ENCODE assay signal across 24 mouse cellular contexts in the genomic region with DNA sequence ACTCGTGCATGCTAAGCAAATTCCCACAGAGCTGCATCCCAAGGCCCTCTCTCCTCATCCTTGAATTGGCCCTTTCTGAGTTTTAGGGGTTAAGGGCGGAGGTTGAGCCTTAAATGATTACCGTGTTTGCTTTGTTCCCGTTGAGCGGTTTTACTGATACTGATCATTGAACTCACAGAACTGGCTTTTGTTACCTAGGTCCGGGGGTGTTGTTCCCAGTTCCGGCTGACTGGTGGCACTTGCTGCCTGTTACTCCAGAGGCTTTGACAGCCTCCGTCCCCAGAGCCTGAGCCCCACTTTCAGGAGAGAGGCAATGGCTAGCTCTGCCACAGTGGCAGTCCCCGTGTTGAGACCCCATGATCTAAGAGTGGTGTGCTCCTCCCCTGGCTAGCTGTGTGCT. TPM values are rescaled to one million over a fixed set of nuclear protein-coding genes. Genes with fewer than 3 reads are reported as not detected.
DNase-seq lines count a peak whose midpoint lies in the region; ATAC-seq and TF ChIP-seq lines count a peak whose summit lies in the region.
"Had no signal": no experiment of that assay in that cellular context is flagged by ENCODE, and none has a peak within 500 bp of the region (broad histone marks: within the 10 kb centered on the region; RNA-seq: fewer than 3 reads in every experiment).

No protein-coding gene starts in this region.

- peaks cover 16% of the 10 kb centered on the region for H3K4me1 ChIP-seq in kidney, adult 2 months (ENCODE audit: control insufficient read depth, insufficient read depth, low read length)
- H3K4me1 ChIP-seq in lung, embryonic 16.5 days (replicated peaks; ENCODE audit: control insufficient read depth, insufficient read depth, low read length), result peaks cover 18% of the 10 kb centered on the region
- H3K4me1 ChIP-seq in intestine, embryonic 16.5 days (ENCODE audit: control insufficient read depth, insufficient read depth, low read length), result peaks cover 30% of the 10 kb centered on the region
- H3K4me1 ChIP-seq in stomach, embryonic 14.5 days (ENCODE audit: control insufficient read depth, insufficient read depth, low read length), result peaks cover 24% of the 10 kb centered on the region

- H3K9me3 ChIP-seq in lung, embryonic 16.5 days (ENCODE audit: control insufficient read depth, low read length), result peaks cover 8% of the 10 kb centered on the region; the same call in 1 of the 2 replicates
- no peaks in the 10 kb centered on the region for H3K9me3 ChIP-seq in intestine, embryonic 16.5 days (ENCODE audit: control insufficient read depth, low read length)
- H3K9me3 ChIP-seq in stomach, embryonic 14.5 days (ENCODE audit: control insufficient read depth, low read depth, low read length), result no peaks in the 10 kb centered on the region
- H3K9me3 ChIP-seq: neural tube, embryonic 12.5 days had no signal

- no peak overlapping the region for H3K4me2 ChIP-seq in lung, embryonic 16.5 days (ENCODE audit: low read depth, low read length)
- H3K4me2 ChIP-seq in intestine, embryonic 16.5 days (ENCODE audit: low read depth, low read length), result no peak overlapping the region
- 0 out of 2 replicates have a peak overlapping the region, but pooled peaks have one; percentile 23 for H3K4me2 ChIP-seq in stomach, embryonic 14.5 days (replicated peaks; ENCODE audit: low read depth, low read length)
- H3K4me2 ChIP-seq: limb, embryonic 13.5 days; neural tube, embryonic 12.5 days had no signal

- no peak for ATAC-seq in lung, embryonic 16.5 days (ENCODE audit: low read depth)
- 0 out of 2 replicates have a peak, but pooled peaks have one; percentile 8 for ATAC-seq in intestine, embryonic 16.5 days
- ATAC-seq in stomach, embryonic 14.5 days (ENCODE audit: insufficient number of reproducible peaks, insufficient read depth, low FRiP score, low read depth), result peak; percentile 33; the same call in 1 of the 2 replicates
- ATAC-seq: activated CD4-positive, CD25-positive, alpha-beta regulatory T cell, adult 4 months; forebrain, embryonic 14.5 days; hindbrain, postnatal 0 days; Patski had no signal

- no peak overlapping the region for H3K4me3 ChIP-seq in kidney, adult 2 months (ENCODE audit: insufficient read depth, low read depth, low read length)
- no peak overlapping the region for H3K4me3 ChIP-seq in lung, embryonic 16.5 days (ENCODE audit: low read length)
- H3K4me3 ChIP-seq in intestine, embryonic 16.5 days (ENCODE audit: low read length), result no peak overlapping the region
- no peak overlapping the region for H3K4me3 ChIP-seq in stomach, embryonic 14.5 days (ENCODE audit: low read depth, low read length)
- H3K4me3 ChIP-seq: erythroblast, embryonic 14.5 days; layer of hippocampus, adult 2 months; left cerebral cortex, adult 2 months; limb, embryonic 13.5 days; neural tube, embryonic 12.5 days had no signal

- DNase-seq in kidney, adult 2 months, result peak; percentile 46
- no peak for DNase-seq in kidney, adult 8-10 months
- DNase-seq in lung, postnatal 4 days, result no peak
- no peak for DNase-seq in right cerebral cortex, adult 2 months (ENCODE audit: low spot score in 2 of 2)
- DNase-seq in layer of hippocampus, adult 8-10 months (ENCODE audit: low spot score in 2 of 2), result no peak
- DNase-seq: adrenal gland, postnatal 14 days; B cell, adult 2 months; cerebellum, adult 11-12 months; cerebellum, postnatal 36 days; gastrocnemius, postnatal 25 days; heart, postnatal 4 days; lung, postnatal 10 days had no signal

- no peaks in the 10 kb centered on the region for H3K36me3 ChIP-seq in kidney, adult 2 months (ENCODE audit: control insufficient read depth, insufficient read depth, low read length)
- H3K36me3 ChIP-seq in lung, embryonic 16.5 days (ENCODE audit: control insufficient read depth, insufficient read depth, low read length), result peaks cover 18% of the 10 kb centered on the region
- H3K36me3 ChIP-seq in intestine, embryonic 16.5 days (ENCODE audit: control insufficient read depth, insufficient read depth, low read length), result peaks cover 10% of the 10 kb centered on the region
- H3K36me3 ChIP-seq in stomach, embryonic 14.5 days (ENCODE audit: control insufficient read depth, insufficient read depth, low read length), result peaks cover 19% of the 10 kb centered on the region

- no peak for TF ChIP-seq CTCF in kidney, adult 2 months (conservative IDR thresholded peaks at IDR 0.05; ENCODE audit: insufficient read depth, insufficient read length, low read depth, low read length)

- H3K27me3 ChIP-seq in kidney, adult 2 months (replicated peaks; ENCODE audit: control insufficient read depth, insufficient read depth, low read length), result no peaks in the 10 kb centered on the region
- H3K27me3 ChIP-seq in lung, embryonic 16.5 days (ENCODE audit: control insufficient read depth, insufficient read depth, low read depth, low read length), result no peaks in the 10 kb centered on the region
- H3K27me3 ChIP-seq in intestine, embryonic 16.5 days (replicated peaks; ENCODE audit: control insufficient read depth, insufficient read depth, low read length), result no peaks in the 10 kb centered on the region
- H3K27me3 ChIP-seq in stomach, embryonic 14.5 days (ENCODE audit: control insufficient read depth, insufficient read depth, low read length), result no peaks in the 10 kb centered on the region
- H3K27me3 ChIP-seq: limb, embryonic 13.5 days; neural tube, embryonic 12.5 days; Patski had no signal

- TF ChIP-seq POLR2A in kidney, adult 2 months (IDR thresholded peaks at IDR 0.05; ENCODE audit: low read depth, low read length), result no peak

- 37% methylated on average over 9 of the region's 9 CpGs for WGBS in kidney, adult 2 months
- 60% methylated on average over 9 of the region's 9 CpGs for WGBS in lung, embryonic 16.5 days
- WGBS in intestine, embryonic 16.5 days, result 56% methylated on average over 9 of the region's 9 CpGs
- 73% methylated on average over 9 of the region's 9 CpGs for WGBS in stomach, embryonic 14.5 days

- no peak overlapping the region for H3K27ac ChIP-seq in kidney, adult 2 months (ENCODE audit: insufficient read depth, low read depth, low read length)
- H3K27ac ChIP-seq in lung, embryonic 16.5 days (ENCODE audit: low read length), result no peak overlapping the region
- H3K27ac ChIP-seq in intestine, embryonic 16.5 days (ENCODE audit: low read length), result peak overlapping the region; percentile 21; the same call in 1 of the 2 replicates
- H3K27ac ChIP-seq in stomach, embryonic 14.5 days (ENCODE audit: low read length), result 0 out of 2 replicates have a peak overlapping the region, but pooled peaks have one; percentile 58
- H3K27ac ChIP-seq: hindbrain, postnatal 0 days; layer of hippocampus, adult 2 months; left cerebral cortex, adult 2 months; limb, embryonic 13.5 days; neural tube, embryonic 12.5 days had no signal

- 0 out of 2 replicates have a peak overlapping the region, but pooled peaks have one; percentile 26 for H3K9ac ChIP-seq in lung, embryonic 16.5 days (ENCODE audit: low read length)
- H3K9ac ChIP-seq in intestine, embryonic 16.5 days (ENCODE audit: low read depth, low read length), result no peak overlapping the region; the same call in 1 of the 2 replicates
- no peak overlapping the region for H3K9ac ChIP-seq in stomach, embryonic 14.5 days (replicated peaks; ENCODE audit: low read depth, low read length)
- H3K9ac ChIP-seq: limb, embryonic 13.5 days; neural tube, embryonic 12.5 days had no signal

RNA-seq across cellular contexts. Expression of gene Dusp1, which starts 2.5 kb away (rescaled TPM):
- polyA plus RNA-seq in kidney, adult 2 months (2012; rRNA removed), result 52.4 and 66.1 TPM in 2 replicates
- 25.2 and 28.4 TPM in 2 replicates for polyA plus RNA-seq in lung, embryonic 16.5 days (2015; fragmentation: Nextera tagmentation; extraction: Ambion mirVana)
- 12.2 and 14.4 TPM in 2 replicates for polyA plus RNA-seq in intestine, embryonic 16.5 days (2015; fragmentation: Nextera tagmentation; extraction: Ambion mirVana)
- 16.2 and 21.0 TPM in 2 replicates for polyA plus RNA-seq in stomach, embryonic 14.5 days (2014; fragmentation: Nextera tagmentation; extraction: Ambion mirVana)
- total RNA-seq in layer of hippocampus, adult 8-10 months (2022), result 10 to 100 TPM; 13.6 to 22.6 (median 20.6) TPM

RNA-seq across cellular contexts. Expression of gene Ergic1, which starts 3.1 kb away (rescaled TPM):
- 131 and 141 TPM in 2 replicates for polyA plus RNA-seq in kidney, adult 2 months (2012; rRNA removed)
- polyA plus RNA-seq in lung, embryonic 16.5 days (2015; fragmentation: Nextera tagmentation; extraction: Ambion mirVana), result 84.3 and 94.6 TPM in 2 replicates
- 88.6 and 91.2 TPM in 2 replicates for polyA plus RNA-seq in intestine, embryonic 16.5 days (2015; fragmentation: Nextera tagmentation; extraction: Ambion mirVana)
- 133 and 142 TPM in 2 replicates for polyA plus RNA-seq in stomach, embryonic 14.5 days (2014; fragmentation: Nextera tagmentation; extraction: Ambion mirVana)
- 100 to 1,000 TPM; 118 to 152 (median 136) TPM for total RNA-seq in layer of hippocampus, adult 8-10 months (2022)

Comparison
In these comparisons a context has a peak if more than half of its experiments do, and no peak if none do; other contexts are left out.
1. H3K27ac ChIP-seq: peak in intestine, embryonic 16.5 days (single experiment) and stomach, embryonic 14.5 days (single experiment); none in kidney, adult 2 months (single experiment) and lung, embryonic 16.5 days (single experiment).